Mouse (Mus musculus) layer of hippocampus, postnatal 10 days (tissue): ENCODE results near the gene Gm29110. TPM values are rescaled to one million over a fixed set of nuclear protein-coding genes. Genes with fewer than 3 reads are reported as not detected.
"Not testable (repeated sequence)": the region's sequence is repeated elsewhere in the genome, so short reads cannot be mapped to it uniquely, and the experiment has no call there.

Experiments used
- DNase-seq, 2 experiments: peaks; one replicate each; pipeline ENCODE4 v3.0.0; 2021; ENCODE audit warnings: low spot score in 2 of 2
- long read RNA-seq: library from polyadenylated mRNA; stranded (forward); transcript quantifications from one replicate; pipeline ENCODE4 v2.0.0, GENCODE M21; 2023
- total RNA-seq, 2 experiments: library from RNA; stranded (reverse); gene quantifications; 2 replicates each; pipeline ENCODE4 v1.2.3; 2021

Gene Gm29110
- not detected for total RNA-seq
- long read RNA-seq: 0 reads

GRCm38 (mm10) chrY:74470231-74470630 is at the start of gene Gm29110:
Gene Gm29110 (plus strand): TSS chrY:74470531.
- not testable (repeated sequence) for DNase-seq

Other genes with a start within 250 kb of the Gm29110 start
- not detected for gene Gm21913, start 153.4 kb downstream of the Gm29110 start, total RNA-seq